Mouse (Mus musculus): ENCODE results near the gene Cpe.

Gene Cpe

DNA sequence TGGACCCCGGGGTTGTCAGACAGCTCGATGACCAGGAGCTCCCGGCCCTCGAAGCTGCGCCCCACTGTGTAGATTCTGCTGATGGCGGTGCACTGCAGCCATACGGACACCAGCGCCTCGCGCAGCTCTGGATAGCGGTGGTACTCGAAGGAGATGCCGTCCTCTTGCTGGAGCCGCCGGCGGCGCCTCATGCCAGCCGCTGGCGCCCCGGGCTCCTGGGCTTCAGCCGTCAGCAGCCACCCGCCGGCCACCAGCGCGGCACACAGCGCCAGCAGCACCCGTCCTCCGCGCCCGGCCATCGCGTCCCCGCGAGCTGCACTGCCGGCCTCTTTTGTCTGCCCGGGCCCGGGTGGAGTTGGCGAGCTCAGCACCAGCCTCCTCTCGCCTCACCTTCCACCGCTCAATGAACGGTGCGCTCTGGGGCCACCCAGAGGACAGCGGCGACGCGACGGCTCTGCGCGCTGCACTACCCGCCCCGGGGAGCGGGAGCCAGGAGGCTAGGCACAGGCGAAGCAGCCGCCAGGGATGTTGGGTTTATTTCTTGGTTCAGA, at the start of gene Cpe:
Gene Cpe (minus strand): TSS at position 404 of the 551 bp plus-strand sequence.
- DNase-seq (ENCODE audit: extremely low spot score), result peak; percentile 90

DNA sequence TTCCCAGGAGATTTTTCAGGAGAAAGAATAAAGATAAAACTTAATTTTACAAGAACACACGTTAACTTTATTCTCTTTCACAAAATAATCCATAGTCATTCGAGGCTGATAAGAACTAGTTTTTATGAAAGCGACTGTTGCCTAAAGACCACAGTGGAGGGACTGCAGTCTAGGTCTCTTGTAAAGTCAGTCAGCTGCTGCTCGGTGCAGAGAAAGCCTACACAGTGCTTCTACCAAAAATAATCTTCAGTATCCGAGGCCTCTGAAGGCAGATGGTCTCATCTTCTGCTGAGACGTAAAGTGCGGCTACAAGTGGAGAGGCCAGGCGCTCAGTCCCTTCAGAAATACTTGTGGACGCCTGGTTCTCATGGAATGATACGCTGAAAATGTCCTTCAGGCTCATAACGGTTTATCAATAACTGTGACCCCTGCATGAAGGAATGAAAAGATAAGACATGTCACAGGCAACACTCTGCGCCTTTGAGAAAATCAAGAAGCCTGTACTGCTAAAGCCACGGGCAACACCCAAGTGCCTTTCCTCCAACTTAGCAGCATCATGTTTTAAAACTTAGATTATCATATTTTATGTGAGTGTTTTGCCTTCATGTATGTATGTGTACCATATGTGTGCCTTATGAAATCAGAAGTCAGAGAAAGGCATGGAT, 47.8 kb upstream of the Cpe start:
- no peak for DNase-seq (ENCODE audit: extremely low spot score)

DNA sequence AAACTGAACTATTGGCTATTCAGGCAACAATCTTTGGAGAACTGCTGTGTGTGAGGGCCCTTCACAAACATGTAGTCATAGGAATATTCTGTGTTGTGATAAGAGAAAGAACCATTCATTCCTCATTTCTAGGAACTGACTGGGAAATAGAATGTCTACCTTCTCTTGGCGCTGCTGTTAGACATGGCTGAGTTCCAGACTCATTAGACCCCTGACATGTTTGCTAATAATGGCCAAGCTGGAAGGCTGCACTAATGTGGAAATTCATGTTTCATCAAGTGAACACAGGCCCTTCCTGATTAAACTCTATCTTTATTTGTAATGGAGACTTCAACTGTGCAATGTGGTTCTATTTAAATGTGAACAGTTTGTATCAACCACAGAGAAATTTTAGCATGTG, 46.1 kb upstream of the Cpe start:
- no peak for DNase-seq (ENCODE audit: extremely low spot score)

DNA sequence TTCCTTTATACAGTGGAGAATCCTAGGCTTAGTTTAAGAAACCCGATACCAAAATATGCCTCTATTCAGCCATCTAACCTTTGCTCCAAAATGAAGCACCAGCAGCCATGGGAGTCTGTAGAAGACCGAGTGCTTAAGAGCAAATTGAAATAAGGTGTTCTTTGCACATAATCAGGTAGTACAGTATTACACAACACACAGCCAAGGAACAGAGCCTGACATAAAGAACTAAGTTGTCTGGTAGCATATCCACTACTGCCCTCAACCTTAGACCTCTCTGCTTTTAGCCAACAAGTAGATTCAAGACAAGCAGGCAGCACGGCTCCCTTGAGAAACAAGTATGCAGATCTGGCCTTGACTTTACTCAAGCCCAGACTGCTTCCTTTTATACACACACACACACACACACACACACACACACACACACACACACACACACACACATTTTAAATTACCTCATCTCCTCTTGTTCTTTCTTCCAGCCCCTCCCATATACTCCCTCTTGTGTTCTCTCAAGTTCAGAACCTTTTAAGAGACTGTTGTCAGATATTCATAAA, 44.0 kb upstream of the Cpe start:
- no peak for DNase-seq (ENCODE audit: extremely low spot score)

DNA sequence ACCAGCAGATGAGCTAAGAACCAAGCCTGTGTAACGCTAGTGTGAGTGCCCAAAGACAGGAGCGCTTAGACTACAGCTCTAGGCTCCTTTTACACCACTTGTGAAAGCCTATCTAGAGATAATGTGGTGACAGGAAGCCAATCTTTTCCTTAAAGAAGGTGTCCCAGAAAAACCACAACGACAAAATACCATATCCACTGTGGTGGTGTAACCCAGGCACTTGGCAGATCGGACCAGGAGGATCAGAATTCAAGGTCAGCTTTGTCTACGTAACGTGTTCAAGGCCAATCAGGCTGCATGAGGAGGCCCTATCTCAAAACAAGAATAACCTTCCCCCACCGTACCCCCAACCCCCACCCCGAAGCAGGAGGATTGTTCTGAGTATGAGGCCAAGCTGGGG, 42.3 kb upstream of the Cpe start:
- DNase-seq (ENCODE audit: extremely low spot score), result no peak

DNA sequence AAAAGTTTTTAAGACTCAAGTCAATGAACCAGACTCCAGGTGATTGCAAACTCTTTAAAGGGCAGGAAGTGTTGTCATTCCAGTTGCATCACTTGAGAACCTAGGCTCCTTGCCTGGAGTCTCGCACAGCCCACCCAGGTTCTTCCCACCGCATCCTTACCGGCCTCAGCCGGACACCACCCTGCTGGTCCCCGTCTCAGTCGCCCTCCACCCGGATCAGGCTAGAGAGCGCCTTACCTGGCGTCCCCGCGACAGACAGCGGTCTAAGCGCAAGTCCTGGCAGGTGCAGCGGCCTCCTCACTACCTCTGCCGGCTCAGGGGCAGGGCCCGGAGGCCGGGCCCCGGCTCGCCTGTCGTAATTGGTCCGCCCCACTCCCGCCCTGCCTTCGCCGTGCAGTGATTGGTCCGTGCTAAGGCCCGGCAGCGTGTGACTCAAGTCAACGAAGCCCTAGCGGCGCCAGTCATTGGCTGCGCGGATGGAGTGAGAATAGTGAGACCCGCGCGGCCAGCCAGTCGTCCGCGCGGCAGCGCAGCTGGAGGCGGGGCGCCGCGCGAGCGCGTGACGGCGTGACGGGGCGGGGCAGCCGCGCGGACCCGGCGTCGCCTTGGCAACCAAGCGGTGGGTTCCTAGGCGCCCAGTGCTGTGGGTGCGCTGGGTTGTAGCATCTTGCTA, 40.6 kb upstream of the Cpe start, which contains the start of gene Msmo1:
Gene Msmo1 (minus strand): TSS at position 522 of the 673 bp plus-strand sequence.
- DNase-seq (ENCODE audit: extremely low spot score), result peak; percentile 93

DNA sequence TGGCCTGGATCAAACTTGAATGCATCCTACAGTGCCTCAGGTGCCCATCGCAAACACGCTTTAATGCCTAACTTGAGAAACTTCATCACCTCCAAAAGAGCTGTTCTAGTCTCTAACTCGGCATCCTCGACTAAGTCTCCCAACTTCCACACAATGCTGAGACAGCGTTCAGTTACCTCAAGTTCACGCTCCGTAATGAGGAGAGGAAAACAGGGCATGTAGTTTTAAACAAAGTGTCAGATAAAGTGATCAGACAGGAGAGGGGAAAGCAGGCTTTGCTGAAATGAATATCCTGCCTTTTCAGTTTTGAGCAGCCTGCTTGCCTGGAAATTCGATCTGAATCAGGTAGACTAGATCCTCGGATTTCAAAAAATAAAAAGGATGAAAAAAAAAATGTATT, 39.7 kb upstream of the Cpe start:
- DNase-seq (ENCODE audit: extremely low spot score), result no peak

DNA sequence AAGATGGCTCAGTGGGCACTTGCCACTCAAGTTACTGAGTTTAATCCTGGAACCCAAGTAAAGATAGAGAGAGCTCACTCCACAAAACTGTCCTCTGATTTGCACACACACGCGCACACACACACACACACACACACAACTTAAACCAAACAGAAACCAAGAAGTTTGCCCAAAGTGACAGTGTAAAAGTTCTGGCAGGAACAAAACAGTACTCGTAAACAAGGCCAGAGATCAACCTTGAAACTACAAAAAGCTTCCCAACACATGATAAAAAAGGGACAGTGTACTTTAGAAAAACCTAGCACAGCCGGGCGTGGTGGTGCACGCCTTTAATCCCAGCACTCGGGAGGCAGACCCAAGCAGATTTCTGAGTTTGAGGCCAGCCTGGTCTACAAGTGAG, 35.3 kb upstream of the Cpe start:
- DNase-seq (ENCODE audit: extremely low spot score), result no peak

DNA sequence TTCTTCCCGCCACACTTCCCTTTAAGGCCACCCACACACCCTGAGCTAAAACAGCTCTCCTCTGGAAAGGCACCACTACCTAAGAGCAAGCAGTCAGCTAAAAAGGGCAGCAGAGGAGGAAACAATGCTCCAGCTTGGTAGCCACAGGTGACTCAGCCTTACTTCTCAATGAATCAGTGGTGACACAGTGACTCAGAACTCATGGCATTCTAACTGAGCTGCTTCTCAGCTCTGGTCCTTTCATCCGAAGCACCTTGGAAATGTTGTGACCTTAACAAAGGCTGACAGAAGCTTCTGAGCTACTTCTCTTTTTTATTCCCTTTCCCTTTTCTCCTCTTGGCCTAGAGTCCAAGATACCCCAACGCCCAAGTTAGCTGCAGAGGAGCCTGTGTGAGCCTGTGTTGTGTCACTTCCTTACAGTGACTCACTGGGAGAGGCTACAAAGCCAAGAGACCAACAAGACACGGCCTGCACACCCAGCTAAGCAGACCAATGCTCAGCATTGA, 33.4 kb upstream of the Cpe start:
- DNase-seq (ENCODE audit: extremely low spot score), result no peak

DNA sequence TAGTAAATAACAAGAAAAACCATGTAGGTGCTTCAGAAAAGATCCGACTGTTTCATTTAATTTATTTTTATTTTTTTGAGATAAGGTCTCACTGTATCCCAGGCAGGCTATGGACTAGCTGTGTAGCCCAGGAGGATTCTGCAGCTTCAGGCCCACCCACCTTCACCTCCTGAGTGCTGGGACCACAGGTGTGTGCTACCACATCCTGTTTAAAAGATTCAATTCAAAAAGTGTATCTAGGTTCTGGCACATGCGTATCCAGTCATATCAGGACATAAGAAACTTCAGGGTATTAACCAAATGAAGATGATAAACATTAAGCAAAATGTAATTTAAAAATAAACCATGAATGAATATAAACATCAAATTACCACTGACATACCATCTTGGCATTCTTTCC, 30.4 kb upstream of the Cpe start:
- no peak for DNase-seq (ENCODE audit: extremely low spot score)

DNA sequence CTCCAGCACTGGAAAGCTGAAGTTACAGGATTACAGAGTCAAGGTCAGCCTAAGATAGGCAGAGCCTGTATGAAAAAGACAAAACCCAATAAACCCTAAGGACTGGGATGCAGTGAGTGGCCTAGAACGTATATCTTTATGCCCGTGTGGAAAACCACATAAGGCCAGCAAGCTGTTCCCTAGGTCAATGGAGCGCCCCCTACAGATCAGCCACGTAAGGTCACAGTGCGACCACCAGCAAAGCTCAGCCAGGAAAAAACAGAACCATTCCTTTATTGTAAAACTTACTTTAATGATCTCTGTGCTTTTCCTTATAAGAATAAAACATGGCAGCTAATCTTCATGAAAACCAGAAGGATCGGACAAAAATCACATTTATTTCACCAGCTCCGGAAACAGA, 25.0 kb upstream of the Cpe start:
- DNase-seq (ENCODE audit: extremely low spot score), result no peak

DNA sequence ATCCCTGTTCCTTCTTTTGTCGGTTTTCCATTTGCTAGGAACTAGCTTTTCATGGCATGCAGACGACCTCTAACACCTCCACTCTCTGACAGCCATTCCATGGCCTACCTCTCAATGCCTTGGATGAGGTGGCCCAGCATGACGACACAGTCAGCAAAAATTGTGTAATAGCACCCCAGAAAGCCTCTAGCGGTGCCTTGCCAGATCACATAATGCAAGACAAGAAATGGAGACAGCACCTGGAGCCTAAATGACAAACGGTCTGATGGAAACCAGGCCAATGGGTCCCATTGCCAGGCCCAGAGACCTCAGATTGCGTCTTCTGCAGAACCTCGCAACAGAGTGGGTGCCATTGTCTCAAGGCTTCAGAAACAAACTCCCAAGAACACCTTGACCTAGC, 19.6 kb upstream of the Cpe start:
- DNase-seq (ENCODE audit: extremely low spot score), result no peak

DNA sequence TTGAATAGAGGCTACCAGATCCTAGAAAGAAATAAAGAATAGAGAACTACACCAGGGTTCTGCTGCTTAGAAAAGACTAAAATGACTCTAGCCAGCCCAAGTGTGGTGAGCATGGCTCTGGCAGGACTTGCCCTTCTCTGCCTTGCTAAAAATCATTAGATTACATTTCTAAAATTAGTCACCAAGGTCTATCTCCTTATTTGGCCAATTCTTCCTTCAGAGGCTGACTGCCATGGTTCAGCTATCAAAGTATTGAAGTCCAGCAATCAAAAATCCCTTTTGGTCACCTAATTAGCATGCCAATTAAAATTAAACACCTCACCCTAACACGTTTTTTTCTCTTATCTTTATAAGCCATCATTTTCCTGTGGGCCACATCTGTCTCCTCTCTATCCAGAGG, 18.7 kb upstream of the Cpe start:
- no peak for DNase-seq (ENCODE audit: extremely low spot score)

DNA sequence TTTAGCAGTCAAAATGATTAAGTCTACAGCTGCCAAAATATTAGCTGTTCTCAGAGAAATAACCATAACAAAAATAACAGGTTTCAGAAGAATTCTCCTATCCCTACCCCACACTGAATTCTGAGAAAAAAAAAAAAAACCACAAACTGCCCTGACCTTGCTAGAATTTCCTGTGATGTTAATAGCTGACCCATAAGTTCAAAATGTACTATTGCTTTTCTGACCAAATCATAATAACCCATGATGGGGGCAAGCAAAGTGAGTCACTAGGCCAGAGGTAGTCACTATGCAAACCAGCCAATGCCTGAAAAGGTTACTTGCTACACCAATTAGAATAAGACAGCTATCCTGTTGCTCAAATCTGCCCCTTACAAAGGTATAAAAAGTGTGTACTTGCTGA, 14.6 kb upstream of the Cpe start:
- no peak for DNase-seq (ENCODE audit: extremely low spot score)

DNA sequence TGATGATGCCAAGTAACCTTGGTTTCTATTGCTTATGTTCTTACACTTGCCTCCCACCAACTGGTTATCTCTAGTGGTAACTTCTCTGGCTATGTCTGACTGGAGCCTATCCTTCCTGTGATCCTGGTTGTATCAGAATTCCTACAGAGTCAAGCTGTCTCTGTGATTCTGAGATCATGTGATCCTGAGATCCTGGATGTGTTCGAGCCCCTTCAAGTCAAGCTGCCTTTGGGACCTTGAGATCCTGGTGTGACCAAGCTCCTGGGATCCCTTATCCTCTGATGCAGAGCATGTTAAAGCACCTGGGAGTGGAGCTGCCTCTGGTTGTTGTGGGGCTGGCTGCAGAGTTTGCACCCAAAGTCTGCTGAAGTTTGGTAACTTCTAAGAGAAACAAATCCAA, 10.3 kb upstream of the Cpe start:
- no peak for DNase-seq (ENCODE audit: extremely low spot score)

DNA sequence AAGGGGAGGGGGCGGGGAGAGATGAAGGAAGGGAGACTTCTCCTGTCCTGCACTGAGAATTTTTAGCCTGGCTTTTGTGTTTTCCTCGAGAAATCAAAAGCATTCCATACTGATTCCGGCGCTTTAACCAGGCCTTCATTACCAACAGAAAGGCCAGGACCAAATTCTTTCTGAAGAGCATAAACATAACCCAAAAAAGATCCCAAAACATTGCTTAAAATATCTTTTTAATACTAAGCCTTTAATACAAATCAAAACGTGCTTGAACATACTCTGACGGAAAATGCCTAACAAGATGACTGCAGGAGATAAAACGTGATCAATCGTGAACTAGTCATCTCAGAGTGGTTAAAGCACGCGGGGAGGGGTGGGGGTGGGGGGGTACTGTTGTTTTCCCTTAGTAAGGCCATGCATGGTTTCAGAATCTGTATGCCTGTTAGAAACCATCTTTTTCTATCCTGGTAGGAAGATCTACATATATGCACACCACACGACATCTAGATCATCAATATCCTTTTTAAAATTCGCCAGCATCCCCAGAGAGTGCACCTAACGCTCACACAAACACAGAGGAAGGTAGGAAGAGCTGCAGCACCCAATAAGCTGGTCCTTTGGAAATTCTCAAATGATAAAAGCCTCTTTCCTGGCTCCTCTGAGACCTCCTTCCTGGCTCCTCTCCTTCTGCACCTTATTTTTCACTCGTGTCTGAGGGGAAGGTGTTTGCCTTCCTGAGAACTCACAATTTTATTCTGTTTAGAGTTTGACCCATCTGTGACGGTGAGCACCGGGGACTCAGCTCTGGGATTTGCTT, 1.1 kb downstream of the Cpe start:
- DNase-seq (ENCODE audit: extremely low spot score), result peak; percentile 33

DNA sequence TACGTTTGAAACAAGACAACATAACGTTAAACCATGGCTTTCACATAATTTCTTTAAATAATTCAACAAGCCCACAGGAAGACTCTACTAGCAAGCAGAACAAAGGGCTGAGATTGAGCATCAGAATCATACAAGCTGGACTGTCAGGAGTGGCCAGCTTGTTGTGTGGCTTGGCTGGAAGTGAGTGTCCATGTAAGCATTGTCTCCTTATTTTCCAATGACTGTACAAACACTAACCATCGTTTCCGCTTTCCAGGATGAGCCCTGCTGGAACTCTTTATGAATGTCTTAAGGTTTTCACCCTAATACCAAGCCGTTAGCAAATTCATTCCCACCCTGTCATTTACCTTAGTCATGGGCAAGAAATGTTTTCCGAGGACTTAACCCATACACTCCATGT, 2.0 kb downstream of the Cpe start:
- DNase-seq (ENCODE audit: extremely low spot score), result no peak

DNA sequence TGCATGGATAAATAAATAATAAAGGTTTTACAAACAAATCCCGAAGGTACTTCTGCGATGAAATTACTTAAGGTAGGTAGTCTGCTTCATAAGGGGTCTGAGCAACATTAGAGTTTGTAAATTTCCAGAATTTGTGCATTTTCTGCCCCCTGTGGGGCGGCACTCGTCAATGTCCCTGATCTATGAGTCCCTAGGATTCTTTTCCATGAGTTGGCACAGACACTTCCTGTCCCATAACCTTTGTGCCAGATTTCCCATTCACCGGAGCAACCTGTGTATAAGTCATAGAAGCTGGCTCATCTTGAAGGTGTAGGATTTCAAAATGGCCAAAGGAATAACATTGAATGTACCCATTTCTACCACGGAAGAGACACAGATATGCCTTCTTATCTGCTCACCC, 2.5 kb downstream of the Cpe start:
- no peak for DNase-seq (ENCODE audit: extremely low spot score)

DNA sequence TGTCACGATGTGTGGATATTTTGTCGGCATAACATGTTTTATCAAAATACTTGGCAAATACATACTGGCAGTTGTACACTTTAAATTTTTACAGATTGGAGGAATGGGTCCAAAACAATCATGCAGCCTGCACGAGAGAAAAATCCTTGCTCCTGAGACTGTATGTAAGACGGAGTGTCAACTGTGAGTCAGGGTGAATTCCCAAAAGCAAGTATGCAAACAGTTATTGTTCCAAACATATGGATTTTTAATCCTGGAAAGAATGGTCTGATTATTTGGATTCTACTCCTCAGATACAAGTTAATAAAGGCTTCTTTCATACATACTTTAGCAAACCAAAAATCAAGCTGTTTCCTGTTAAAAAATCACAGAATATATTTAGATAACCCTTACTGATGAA, 4.1 kb downstream of the Cpe start:
- DNase-seq (ENCODE audit: extremely low spot score), result no peak

DNA sequence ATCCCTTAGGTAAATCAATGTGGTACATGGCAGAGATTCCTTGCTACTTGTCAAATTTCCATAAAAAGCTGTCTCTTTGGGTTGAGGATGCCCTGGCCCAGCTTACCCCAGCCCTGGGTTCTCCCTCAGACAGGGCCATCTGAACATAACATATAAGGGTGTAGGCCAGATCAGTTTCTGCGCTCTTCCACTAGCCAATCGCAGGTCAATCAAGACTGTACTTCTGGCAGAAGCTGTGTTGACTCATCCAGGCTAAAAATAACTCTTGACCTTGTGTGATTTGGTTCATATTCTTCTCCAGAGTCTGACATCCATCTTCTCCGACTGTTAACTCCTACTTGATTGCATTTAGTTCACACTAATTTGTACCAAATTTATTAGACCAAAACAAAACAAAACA, 4.7 kb downstream of the Cpe start:
- DNase-seq (ENCODE audit: extremely low spot score), result no peak

DNA sequence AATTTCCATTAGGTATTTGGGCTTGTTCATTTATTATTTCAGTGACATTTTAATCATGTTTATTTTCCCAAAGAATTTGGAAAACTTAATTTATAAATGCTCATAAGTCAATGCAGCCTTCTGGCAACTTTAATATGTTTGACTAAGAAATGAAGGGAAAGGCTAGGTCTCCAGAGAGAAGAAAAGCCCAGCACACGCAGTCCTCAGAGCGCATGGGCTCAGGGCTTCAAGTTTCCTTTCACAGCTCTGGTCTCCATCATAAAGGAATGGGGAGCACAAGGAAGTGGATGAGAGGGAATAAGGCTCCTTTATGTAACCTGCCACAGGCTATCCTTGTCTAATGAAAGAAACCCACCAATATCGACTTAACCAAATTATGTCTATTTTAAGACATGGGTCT, 10.4 kb downstream of the Cpe start:
- DNase-seq (ENCODE audit: extremely low spot score), result no peak

DNA sequence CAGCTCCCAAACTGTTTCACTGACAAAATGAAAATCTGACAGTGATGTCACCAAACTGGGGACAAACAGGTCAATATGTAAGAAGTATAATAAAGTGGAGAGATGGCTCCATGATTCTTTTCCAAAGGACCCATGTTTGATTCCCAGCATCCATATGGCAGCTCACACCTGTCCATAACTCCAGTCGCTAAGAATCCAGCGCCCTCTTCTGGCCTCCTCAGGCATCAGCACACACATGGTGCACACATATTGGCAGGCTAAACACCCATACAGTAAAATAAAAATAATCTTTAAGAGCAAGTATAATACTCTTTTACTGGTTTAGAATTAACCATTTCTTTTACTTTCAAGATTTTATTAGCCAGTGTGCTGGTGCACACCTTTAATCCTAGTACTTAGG, 16.5 kb downstream of the Cpe start:
- no peak for DNase-seq (ENCODE audit: extremely low spot score)
